Mouse (Mus musculus) forebrain, postnatal 0 days (tissue): Measurements from ENCODE around the gene Tsacc. TPM values are rescaled to one million over a fixed set of nuclear protein-coding genes. Genes with fewer than 3 reads are reported as not detected.

Experiments
- ATAC-seq: fragments of 200-750 bp; cut with Nextera tagmentation; 2 replicates; pipeline ENCODE4 v1.8.0; 2017; ENCODE audit warnings: mild to moderate bottlenecking, moderate library complexity
- DNase-seq: peaks from one replicate; pipeline ENCODE4 v3.0.0-alpha.2; 2015
- H3K27ac ChIP-seq: fragments of 300-500 bp; sonication (generic); 2 replicates; pipeline ENCODE4 v1.5.1; 2014; ENCODE audit warnings: low read depth, mild to moderate bottlenecking, antibody characterized with exemption, low read length, moderate library complexity, mixed read lengths
- H3K27me3 ChIP-seq: fragments of 300-500 bp; sonication (generic); 2 replicates; pipeline ENCODE4 v1.6.1; 2014; ENCODE audit warnings: mild to moderate bottlenecking, low read length, mixed read lengths; ENCODE audit not compliant: insufficient read depth
- H3K36me3 ChIP-seq: fragments of 300-500 bp; sonication (generic); 2 replicates; pipeline ENCODE4 v1.6.1; 2014; ENCODE audit warnings: mild to moderate bottlenecking, moderate library complexity; ENCODE audit not compliant: insufficient read depth
- H3K4me1 ChIP-seq: fragments of 300-500 bp; sonication (generic); 2 replicates; pipeline ENCODE4 v1.6.1; 2014; ENCODE audit warnings: antibody characterized with exemption; ENCODE audit not compliant: insufficient read depth
- H3K4me2 ChIP-seq: fragments of 300-500 bp; sonication (generic); 2 replicates; pipeline ENCODE4 v1.6.1; 2014; ENCODE audit warnings: low read depth, mild to moderate bottlenecking, moderate library complexity
- H3K4me3 ChIP-seq: fragments of 300-500 bp; sonication (generic); 2 replicates; pipeline ENCODE4 v1.5.1; 2014; ENCODE audit warnings: low read depth, low read length, mixed read lengths
- H3K9ac ChIP-seq: fragments of 300-500 bp; sonication (generic); 2 replicates; pipeline ENCODE4 v1.6.1; 2014; ENCODE audit warnings: mild to moderate bottlenecking
- H3K9me3 ChIP-seq: fragments of 300-500 bp; sonication (generic); 2 replicates; pipeline ENCODE4 v1.6.1; 2016; ENCODE audit warnings: low read length
- CTCF ChIP-seq: sonication (generic); IDR thresholded peaks from 2 replicates; pipeline ENCODE4 v1.5.1; 2016; ENCODE audit warnings: antibody characterized with exemption, control low read depth, low read depth
- WGBS: fragments of 180-500 bp; shearing (Covaris S2); extraction: QIAGEN DNeasy Blood & Tissue Kit; methylation state at CpG from one replicate; pipeline ENCODE4 v1.1.7; 2014; 5-methylcytosine and 5-hydroxymethylcytosine counted together
- polyA plus RNA-seq: library from polyadenylated mRNA; unstranded; fragments of >200 nt; fragmentation: Nextera tagmentation; extraction: Ambion mirVana; gene quantifications from 2 replicates; pipeline ENCODE4 v1.2.1, GENCODE M21; 2015
- total RNA-seq: library from RNA; depleted of rRNA; stranded (reverse); fragments of >200 nt; gene quantifications from 2 replicates; pipeline ENCODE4 v1.2.3, GENCODE M21; 2014; rRNA removed

The Tsacc gene
- total RNA-seq (1.2 and 5.0 TPM in 2 replicates), polyA plus RNA-seq (11.9 and 12.0 TPM in 2 replicates)

DNA sequence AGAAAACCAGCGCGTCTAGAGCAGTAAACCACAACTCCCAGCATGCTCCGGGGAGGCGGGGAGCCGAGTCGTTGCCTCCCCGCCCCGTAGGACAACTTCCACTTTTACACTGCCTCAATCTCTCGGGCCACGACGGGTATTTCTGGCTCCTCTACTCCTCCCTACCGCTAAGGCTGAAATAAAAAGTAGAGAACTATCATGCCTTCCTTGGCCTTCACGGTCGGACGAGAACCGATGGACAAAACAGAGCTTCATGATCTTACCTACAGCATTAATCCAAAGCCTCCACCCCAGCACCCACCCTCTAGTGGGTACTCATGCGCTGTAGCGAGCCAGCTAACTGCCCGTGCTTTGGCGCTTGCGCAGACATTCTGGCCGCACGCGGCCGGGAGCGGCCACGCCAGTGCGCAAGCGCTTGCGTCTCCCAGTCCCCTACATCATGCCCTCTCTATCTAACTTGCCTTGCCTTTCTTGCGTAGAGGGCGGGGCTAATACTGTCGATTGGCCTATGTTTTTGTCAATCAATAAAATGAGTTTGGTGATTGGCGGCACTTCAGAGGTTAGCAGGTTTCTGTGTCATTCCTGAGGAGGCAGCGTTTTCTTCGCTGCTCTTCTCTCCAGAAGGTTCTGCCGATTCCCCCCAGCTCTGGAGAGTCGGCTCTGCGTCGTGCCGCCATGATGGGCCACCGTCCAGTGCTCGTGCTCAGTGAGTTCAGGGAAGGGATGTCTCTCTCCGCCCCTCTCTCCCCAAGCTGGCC lies at the start of gene Tsacc, which contains the start of gene Cct3:
Gene Tsacc, minus strand, starts transcription at position 439 of the 758 bp plus-strand sequence.
Gene Cct3, plus strand, starts transcription at position 556 of the 758 bp plus-strand sequence.
- DNase-seq, result peak; percentile 100
- Histone ChIP-seq H3K9me3 (no peaks in the 10 kb centered on the region), H3K4me3 (peak within 1 kb of the TSS; percentile 55), H3K4me2 (peak within 1 kb of the TSS; percentile 69), H3K4me1 (peaks cover 8% of the 10 kb centered on the region; the same call in 1 of the 2 replicates), H3K36me3 (peaks cover 24% of the 10 kb centered on the region), H3K9ac (peak within 1 kb of the TSS; percentile 61), H3K27ac (peak within 1 kb of the TSS; percentile 93), H3K27me3 (no peaks in the 10 kb centered on the region)
- ATAC-seq, result peak; percentile 98
- peak; percentile 56 for TF ChIP-seq CTCF
- under 1% methylated on average over 44 of the region's 44 CpGs for WGBS

DNA sequence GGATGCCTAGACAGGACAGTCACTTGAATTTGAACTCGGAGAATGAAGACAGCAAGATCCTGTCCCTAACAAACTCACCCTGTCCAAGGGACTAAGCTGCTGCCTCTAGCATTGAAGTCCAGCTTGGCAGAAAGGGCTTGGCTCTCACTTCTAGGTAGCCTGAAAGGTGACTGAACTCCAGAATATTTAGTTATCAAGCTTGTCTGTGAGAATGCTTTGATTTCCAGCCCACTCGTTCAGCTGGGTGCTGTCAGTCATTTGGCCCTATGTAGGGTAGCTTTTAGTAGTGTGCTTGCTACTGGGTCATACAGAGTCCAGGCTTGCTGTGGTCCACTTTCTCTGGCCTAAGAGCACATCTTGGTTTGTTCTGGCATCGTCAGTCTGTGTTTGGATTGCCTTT lies 42.2 kb upstream of the Tsacc start:
- H3K9me3 ChIP-seq, result no peaks in the 10 kb centered on the region
- H3K9ac ChIP-seq, result no peak overlapping the region
- H3K4me3 ChIP-seq, result no peak overlapping the region
- peaks cover 25% of the 10 kb centered on the region for H3K36me3 ChIP-seq
- TF ChIP-seq CTCF, result no peak
- 73% methylated on average over 3 of the region's 3 CpGs for WGBS
- DNase-seq (no peak), ATAC-seq (no peak)
- H3K4me1 ChIP-seq, result peaks cover 16% of the 10 kb centered on the region; the same call in 1 of the 2 replicates
- no peak overlapping the region for H3K27ac ChIP-seq
- no peak overlapping the region for H3K4me2 ChIP-seq
- H3K27me3 ChIP-seq, result no peaks in the 10 kb centered on the region

DNA sequence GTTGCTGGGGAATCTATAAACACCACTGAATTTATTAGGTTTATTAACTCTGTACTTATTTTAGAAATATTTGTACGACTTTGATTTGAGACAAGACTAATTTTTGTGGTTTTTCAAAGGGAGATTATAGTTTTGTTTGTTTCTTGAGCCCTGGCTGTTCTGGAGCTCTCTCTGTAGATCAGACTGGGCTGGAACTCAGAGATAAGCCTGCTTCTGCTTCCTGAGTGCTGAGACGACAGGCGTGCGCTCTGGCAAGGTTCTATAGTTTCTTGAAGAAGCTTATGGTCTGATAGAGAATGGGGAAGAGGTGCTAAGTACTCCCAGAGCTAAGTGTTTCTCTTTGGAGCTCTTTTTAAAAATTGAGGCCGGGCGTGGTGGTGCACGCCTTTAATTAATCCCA lies 41.5 kb upstream of the Tsacc start:
- no peak for ATAC-seq
- peaks cover 16% of the 10 kb centered on the region; the same call in 1 of the 2 replicates for H3K4me1 ChIP-seq
- DNase-seq, result no peak
- no peak overlapping the region for H3K9ac ChIP-seq
- TF ChIP-seq CTCF, result no peak
- H3K4me2 ChIP-seq, result no peak overlapping the region
- 96% methylated on average over 7 of the region's 7 CpGs for WGBS
- H3K27me3 ChIP-seq, result no peaks in the 10 kb centered on the region
- peaks cover 19% of the 10 kb centered on the region for H3K36me3 ChIP-seq
- H3K9me3 ChIP-seq, result no peaks in the 10 kb centered on the region
- H3K4me3 ChIP-seq, result no peak overlapping the region
- H3K27ac ChIP-seq, result no peak overlapping the region

GRCm38 (mm10) chr3:88337367-88338020 lies 40.7 kb upstream of the Tsacc start:
- Histone ChIP-seq H3K36me3 (peaks cover 10% of the 10 kb centered on the region), H3K4me3 (no peak overlapping the region), H3K27me3 (no peaks in the 10 kb centered on the region), H3K4me2 (peak overlapping the region; percentile 57; the same call in 1 of the 2 replicates), H3K9me3 (no peaks in the 10 kb centered on the region), H3K9ac (no peak overlapping the region), H3K27ac (no peak overlapping the region), H3K4me1 (peaks cover 16% of the 10 kb centered on the region; the same call in 1 of the 2 replicates)
- 86% methylated on average over 11 of the region's 11 CpGs for WGBS
- ATAC-seq (no peak), DNase-seq (no peak)
- no peak for TF ChIP-seq CTCF

DNA sequence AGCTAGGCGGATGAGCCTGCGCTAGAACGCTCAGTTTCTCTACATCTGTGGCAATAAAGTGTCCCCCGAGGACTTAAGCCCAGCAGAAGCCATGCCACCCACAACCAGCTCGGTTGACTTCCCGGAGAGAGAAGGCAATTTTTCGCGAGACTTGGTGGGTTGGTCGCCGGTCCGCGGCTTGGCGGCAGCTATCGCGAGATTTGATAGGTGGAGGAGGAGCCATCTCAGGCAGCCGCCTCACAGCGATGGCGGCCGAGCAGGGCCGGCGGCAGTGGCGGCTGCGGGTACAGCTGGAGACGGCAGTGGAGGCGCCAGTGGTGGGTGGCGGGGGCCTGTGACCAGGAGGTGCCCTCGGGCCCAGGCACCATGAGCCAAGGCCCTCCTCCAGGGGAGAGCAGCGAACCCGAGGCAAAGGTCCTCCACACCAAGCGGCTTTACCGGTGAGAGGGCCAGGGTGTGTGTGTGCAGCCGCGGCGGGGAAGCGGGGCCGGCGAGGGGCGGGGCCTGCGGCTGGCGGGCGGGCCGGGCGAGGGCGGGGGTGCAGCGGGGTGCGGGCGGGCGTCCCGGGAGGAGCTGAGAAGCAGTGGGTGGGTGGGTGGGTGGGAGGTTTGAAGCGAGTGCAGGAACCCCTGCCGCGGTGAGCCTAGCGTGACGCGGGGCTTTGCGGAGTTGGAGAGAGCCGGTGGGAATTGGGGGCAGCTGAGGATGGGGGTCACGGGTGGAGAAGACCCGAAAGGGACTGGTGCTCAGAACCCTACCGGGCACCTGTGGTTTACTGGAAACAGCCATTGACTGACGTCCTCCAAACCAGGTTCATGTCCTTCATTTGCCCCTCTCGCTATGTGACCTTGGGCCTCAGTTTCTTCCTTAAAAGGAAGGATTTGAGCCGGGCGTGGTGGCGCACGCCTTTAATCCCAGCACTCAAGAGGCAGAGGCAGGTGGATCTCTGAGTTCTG lies 39.5 kb upstream of the Tsacc start, which contains the start of the genes Tmem79 and Smg5:
Gene Tmem79, minus strand, starts transcription at position 91 of the 956 bp plus-strand sequence.
Gene Smg5, plus strand, starts transcription at position 203 of the 956 bp plus-strand sequence.
- H3K27me3 ChIP-seq, result no peaks in the 10 kb centered on the region

DNA sequence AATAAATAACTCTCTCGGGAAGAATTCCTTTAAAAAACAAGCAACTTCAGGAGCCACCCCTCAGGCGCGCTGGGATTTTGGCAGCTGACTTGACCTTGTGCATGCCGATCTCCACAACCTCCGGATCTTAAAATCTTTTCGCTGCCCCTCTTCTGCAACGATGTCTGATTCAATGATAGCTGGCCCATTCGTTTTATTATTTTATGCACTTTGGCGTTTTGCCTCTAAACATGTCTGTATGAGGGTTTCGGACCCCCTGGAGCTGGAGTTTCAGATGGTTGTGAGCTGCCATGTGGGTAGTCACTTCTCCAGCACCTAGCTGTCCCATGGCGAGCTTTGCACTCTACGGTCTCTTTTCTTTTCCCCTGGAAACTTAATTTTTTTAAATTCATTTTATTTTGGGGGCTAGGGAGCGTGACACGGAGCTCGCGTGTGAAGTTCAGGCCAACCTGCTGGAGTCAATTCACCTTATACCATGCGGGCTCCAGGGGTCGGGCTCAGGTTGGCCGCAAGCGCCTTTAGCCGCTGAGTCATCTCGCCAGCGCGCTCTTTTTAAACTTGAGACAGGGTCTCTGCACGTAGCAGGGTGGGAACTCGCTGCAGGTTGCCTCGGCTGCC lies 38.7 kb upstream of the Tsacc start:
- ATAC-seq (peak; percentile 48), DNase-seq (no peak)

More for the DNA sequence above, 39.5 kb upstream of the Tsacc start, which contains the start of the genes Tmem79 and Smg5:
- ATAC-seq (peak; percentile 98), DNase-seq (peak; percentile 96)
- Histone ChIP-seq H3K9me3 (no peaks in the 10 kb centered on the region), H3K4me2 (peak within 1 kb of the TSS; percentile 78), H3K27ac (peak within 1 kb of the TSS; percentile 95), H3K36me3 (no peaks in the 10 kb centered on the region), H3K4me1 (peaks cover 16% of the 10 kb centered on the region; the same call in 1 of the 2 replicates), H3K4me3 (peak within 1 kb of the TSS; percentile 89), H3K9ac (peak within 1 kb of the TSS; percentile 88)
- no peak for TF ChIP-seq CTCF
- WGBS, result 4% methylated on average over 58 of the region's 66 CpGs

More for the DNA sequence above, 38.7 kb upstream of the Tsacc start:
- no peak for TF ChIP-seq CTCF
- Histone ChIP-seq H3K27ac (peak overlapping the region; percentile 95), H3K4me3 (peak overlapping the region; percentile 89), H3K9ac (peak overlapping the region; percentile 88), H3K4me1 (peaks cover 16% of the 10 kb centered on the region; the same call in 1 of the 2 replicates), H3K4me2 (peak overlapping the region; percentile 78), H3K9me3 (no peaks in the 10 kb centered on the region), H3K36me3 (no peaks in the 10 kb centered on the region), H3K27me3 (no peaks in the 10 kb centered on the region)
- 2% methylated on average over 27 of the region's 27 CpGs for WGBS
